Mouse (Mus musculus) granulocyte monocyte progenitor cell, adult 5-6 weeks (primary cell): Measurements from ENCODE around the gene Rptor. TPM values are rescaled to one million over a fixed set of nuclear protein-coding genes. Genes with fewer than 3 reads are reported as not detected.

Source experiments
- ATAC-seq: replicated peaks from 2 replicates; pipeline ENCODE4 v1.8.0; 2016; ENCODE audit warnings: mild to moderate bottlenecking, moderate TSS enrichment, inconsistent platforms; ENCODE audit not compliant: poor library complexity, severe bottlenecking
- total RNA-seq, 2 experiments: library from RNA; stranded (forward) in 1 of 2; stranded (reverse) in 1 of 2; fragments of 200-712, 200-1000 nt in 1 of 2; fragments of >200 nt in 1 of 2; fragmentation: Nextera tagmentation in 1 of 2; gene quantifications; 2 replicates each; pipeline ENCODE4 v1.2.3; 2014 to 2017

Gene Rptor
- total RNA-seq, 2 experiments from 2014 or later = 20.9 to 33.0 TPM

- no peak for ATAC-seq
Measured at GRCm38 (mm10) chr11:119683796-119684195, 81.1 kb downstream of the Rptor start.

DNA sequence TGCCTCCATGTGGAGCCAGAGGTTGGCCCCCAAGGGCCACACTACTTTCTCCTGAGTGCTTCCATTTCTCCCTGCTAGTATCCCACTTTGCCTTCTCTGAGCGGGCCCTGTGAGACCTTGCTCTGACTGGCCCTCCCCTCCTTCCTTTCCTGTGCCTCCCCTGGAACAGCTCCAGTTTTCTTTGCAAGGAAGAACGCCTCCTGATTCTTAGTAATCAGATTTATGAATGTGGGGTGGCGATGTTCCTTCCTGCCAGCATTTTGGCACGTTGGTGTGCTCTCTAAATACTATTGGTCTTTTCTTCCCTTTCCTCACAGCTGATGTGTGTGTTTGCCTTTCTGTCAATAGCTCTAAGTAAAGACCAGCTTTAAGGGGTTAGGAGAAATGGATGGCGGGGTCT is 82.8 kb downstream of the Rptor start:
- no peak for ATAC-seq

- no peak for ATAC-seq
Measured at GRCm38 (mm10) chr11:119685910-119686659, 83.4 kb downstream of the Rptor start.

DNA sequence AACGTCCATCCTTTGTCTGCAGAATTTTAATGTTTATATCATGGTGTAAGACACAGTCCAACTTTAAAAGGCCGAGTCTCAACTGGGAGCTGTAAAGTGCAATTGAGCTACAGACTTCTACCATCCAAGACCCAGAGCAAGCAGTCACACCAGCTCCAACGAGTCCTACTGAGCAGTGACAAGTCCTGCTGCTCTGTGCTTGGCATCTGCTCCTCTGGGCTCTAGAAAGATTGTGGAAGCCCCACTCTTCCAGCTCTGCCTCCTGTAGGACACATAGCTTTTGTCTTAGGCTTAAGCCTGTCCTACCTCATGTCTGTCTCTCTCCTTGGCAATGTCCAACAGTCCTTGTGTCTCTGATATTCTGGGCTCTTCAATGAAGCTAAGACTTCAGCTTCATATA is 84.6 kb downstream of the Rptor start:
- ATAC-seq = no peak

DNA sequence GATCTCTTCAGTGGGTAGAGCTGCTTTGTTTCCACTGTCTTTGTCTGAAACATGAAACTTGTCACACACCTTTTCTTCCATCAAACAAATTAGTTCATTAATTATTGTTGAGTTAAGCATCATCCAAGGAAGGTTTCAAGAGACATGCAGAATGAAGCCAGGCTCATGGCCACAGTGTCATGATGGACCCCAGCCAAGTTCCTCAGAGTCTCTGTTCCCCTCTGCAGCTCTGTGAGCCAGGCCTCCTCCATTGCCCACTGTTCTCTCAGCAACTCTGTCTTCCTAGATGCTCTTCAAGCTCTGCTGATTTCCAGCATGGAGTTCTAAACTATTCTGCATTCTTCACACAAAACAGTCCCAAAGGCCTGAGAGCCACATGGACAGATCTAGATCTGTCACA is 85.3 kb downstream of the Rptor start:
- no peak for ATAC-seq

DNA sequence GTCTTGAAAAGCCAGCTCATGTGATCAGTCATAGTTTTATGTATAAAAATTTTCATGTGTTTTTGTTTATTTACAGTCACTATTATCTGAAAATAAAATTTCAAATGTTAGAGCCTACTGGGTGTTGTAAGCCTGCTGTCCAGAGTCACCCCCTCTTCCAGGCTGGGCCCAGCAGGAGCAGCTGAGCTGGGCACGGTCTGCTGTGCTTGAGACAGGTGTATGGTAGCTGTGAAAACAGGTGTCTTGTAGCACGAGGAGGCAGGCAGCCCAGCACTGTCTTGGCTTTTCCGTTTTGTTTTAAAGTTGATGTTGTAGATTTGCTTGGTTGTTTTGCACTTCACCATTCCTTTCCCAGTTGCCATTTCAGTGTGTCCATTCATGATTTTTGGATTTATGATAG is 87.2 kb downstream of the Rptor start:
- ATAC-seq = no peak

GRCm38 (mm10) chr11:119692196-119692910 is 89.6 kb downstream of the Rptor start:
- ATAC-seq = no peak; the same call in 1 of the 2 replicates

GRCm38 (mm10) chr11:119692911-119693261 is 90.2 kb downstream of the Rptor start:
- peak; percentile 82 for ATAC-seq

DNA sequence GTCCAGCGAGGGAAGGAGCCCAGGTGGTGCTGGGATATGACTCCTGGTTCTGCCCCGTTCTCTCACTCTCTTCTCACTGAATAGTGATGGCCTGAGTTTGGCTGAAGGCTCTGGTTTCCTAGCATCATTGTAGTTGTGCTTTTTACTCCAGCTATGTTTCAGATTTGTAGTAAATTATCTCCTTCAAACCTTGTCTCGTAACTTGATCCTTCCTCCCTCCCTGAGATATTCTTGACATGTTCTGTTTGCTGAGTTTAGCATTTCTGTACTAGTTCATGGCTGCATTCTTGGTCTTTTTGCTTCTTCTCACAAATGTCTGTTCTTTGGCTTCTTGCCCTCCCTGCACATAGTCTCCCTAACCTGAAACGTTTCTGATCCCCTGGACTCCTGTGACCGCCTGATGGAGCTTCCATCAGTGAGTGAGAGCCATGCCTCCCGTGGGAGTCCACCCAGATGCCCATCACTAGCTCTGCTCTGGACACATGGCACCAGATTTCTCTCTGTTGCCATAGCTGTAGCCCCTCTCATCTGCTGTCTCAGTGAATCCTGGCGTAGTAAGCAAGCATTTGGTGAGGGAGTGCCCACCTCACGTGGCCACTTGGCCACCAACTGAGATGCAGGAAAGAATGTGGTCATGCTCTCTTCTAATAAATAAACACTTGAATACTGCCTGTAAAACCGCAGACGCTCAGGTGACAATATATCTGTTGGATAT is 91.6 kb downstream of the Rptor start:
- ATAC-seq = no peak

DNA sequence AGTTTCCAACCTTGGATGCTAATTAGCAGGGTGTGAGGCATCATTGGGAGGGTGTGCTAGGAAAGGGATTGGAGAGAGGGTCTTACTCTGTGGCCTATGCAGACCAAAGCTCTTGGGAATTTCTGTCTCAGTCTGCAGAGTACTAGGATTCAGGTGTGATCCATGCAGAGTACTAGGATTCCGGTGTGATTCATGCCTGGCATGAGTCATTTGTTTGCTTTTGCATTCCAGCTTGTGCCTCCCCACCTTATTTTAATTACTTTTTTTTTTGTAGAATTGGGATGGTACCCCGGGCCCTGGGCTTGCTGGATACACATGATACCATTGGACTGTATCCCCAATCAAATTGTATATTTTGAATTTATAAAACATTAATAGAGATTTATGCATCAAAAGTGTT is 93.7 kb downstream of the Rptor start:
- ATAC-seq = no peak

- no peak for ATAC-seq
Measured at GRCm38 (mm10) chr11:119705381-119706066, 102.8 kb downstream of the Rptor start.

- no peak for ATAC-seq
Measured at GRCm38 (mm10) chr11:119707259-119707658, 104.6 kb downstream of the Rptor start.

GRCm38 (mm10) chr11:119709239-119709638 is 106.5 kb downstream of the Rptor start:
- peak; percentile 82 for ATAC-seq

GRCm38 (mm10) chr11:119710338-119710737 is 107.6 kb downstream of the Rptor start:
- no peak for ATAC-seq

DNA sequence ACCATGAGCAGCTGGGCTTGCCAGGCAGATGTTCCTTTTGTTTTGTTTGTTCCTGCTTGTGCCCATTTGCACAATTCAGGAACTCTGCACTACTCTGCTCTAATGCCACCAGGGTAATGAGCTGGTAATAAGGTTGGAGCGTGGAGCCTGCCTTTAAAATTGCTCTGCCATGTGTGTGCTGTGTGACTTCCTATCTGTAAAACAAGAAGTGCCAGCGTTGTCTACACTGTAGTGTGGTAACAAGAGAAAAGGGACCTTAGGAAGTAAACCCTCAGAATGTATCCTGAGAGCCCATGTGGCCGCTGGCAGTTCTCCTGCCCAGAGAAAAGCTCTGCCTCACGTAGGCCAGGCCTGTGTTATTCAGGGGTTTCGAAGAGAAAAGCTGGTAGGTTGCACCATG is 108.1 kb downstream of the Rptor start:
- ATAC-seq = peak; percentile 71

DNA sequence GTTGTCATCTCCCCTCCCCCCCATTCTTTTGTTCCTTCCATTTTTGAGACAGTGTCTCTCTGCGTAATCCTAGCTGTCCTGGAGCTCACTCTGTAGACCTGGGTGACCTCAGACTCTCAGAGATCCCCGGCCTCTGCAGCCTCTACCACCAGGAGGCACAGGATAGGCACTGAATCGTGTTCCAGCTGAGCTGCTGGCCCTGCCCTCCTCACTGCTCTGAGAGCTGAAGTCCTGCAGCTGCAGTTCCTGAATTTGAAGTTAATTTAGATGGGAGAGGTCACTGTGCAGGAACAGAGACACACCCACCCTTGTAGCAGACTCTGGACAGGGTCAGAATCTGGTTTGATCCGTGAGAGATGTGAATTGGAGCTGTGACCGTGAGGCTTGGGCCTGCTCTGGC is 112.7 kb downstream of the Rptor start:
- no peak for ATAC-seq

- 0 out of 2 replicates have a peak, but pooled peaks have one; percentile 24 for ATAC-seq
Measured at GRCm38 (mm10) chr11:119715841-119716596, 113.3 kb downstream of the Rptor start.

DNA sequence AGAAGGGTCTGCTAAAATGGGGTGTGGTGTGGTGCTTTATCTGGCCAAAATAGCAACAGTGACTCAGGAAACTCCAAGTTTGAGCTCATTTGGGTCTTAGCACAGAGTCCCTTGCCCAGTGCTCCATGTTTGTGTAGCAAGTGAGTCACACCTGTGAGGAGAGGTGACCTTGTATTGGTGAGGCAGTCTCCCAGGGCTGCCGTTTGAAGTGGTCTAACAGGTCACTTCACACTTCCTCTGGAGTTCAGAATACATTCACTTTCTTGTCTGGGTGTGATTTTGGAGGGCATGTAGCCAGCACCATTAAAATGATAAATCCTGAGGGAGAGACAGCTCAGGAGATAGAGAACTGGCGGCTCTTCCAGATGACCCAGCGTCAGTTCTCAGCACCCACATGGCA is 115.4 kb downstream of the Rptor start:
- no peak for ATAC-seq

GRCm38 (mm10) chr11:119720101-119721048 is 117.7 kb downstream of the Rptor start:
- no peak for ATAC-seq
